Mouse (Mus musculus) brain, embryonic 14.5 days (tissue): ENCODE results near the gene Col5a1.

Experiments used
- CTCF ChIP-seq: fragments of 200-500 bp; IDR thresholded peaks from 2 replicates; pipeline ENCODE4 v1.5.1; 2012; ENCODE audit warnings: inconsistent platforms, mild to moderate bottlenecking, moderate library complexity, borderline replicate concordance; ENCODE audit not compliant: insufficient read depth, insufficient read length; ENCODE audit errors: extremely low read depth
- POLR2A ChIP-seq: fragments of 200-500 bp; IDR thresholded peaks from 2 replicates; pipeline ENCODE4 v1.6.1; 2012; ENCODE audit warnings: mild to moderate bottlenecking, inconsistent platforms, borderline replicate concordance; ENCODE audit not compliant: poor library complexity, insufficient read depth, insufficient read length, severe bottlenecking; ENCODE audit errors: extremely low read depth

- TF ChIP-seq CTCF (no peak), POLR2A (no peak; the same call in 1 of the 2 replicates)
These were observed at the start of gene Col5a1 for GRCm38 (mm10) chr2:27886148-27886551.
